Mouse (Mus musculus) megakaryocyte-erythroid progenitor cell, adult 5 weeks (primary cell): ENCODE measurements around the gene Fezf1. TPM values are rescaled to one million over a fixed set of nuclear protein-coding genes. Genes with fewer than 3 reads are reported as not detected.

ENCODE experiments used
- polyA plus RNA-seq: library from polyadenylated mRNA; stranded (reverse); fragments of >175 nt; gene quantifications from 2 replicates; pipeline ENCODE4 v1.2.3, GENCODE M21; 2012

Gene Fezf1
- polyA plus RNA-seq = not detected in 2 replicates

DNA sequence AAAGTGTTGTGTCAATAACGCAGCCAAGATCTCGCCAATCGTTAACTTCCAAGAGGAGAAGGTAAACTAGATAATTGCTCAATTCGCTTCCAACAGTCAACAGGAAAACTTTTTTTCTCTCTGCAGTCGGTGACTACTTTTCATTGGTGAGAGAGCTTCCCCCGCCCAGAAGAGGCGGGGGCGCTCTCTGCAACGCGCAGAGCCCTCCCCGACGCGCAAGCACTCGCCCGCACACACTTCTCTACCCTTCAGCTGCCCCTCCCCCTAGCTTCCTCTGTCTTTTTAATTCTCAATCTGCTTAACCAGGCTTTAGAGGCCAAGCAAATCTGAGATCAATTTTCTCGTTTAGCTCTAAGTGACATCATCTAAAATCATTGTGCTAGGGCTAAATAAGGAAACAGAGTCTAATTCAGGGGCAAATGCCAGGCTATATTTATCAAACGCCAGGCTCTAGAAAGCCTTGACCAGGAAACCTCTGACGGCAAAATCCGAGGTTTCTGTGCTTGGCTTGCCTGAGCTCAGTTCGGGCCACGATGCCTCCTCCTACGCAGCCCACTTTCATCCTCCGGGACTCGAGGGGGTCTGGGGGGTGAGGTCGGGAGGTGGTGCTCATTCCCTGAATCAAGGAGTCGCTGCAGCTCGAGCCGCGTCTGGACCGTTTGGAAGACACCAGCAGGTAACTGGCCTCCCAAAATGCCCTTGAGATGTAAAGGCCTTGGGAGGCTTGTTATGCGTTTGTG, at the start of gene Fezf1:
Gene Fezf1, minus strand, starts transcription at position 50 of the 740 bp plus-strand sequence.

Other genes with a start within 250 kb of the Fezf1 start
- not detected in 2 replicates for gene Aass, start 115.4 kb downstream of the Fezf1 start, polyA plus RNA-seq